Mouse (Mus musculus): ENCODE measurements around the gene Stkld1.

- TF ChIP-seq CTCF (IDR thresholded peaks at IDR 0.05) (no peak), EP300 (IDR thresholded peaks at IDR 0.05) (no peak)
Measured at GRCm38 (mm10) chr2:26952193-26952592, 18.3 kb downstream of the Stkld1 start.

Measured in lung, postnatal 0 days (tissue).